Mouse (Mus musculus) MEL (cell line): ENCODE measurements around the gene Rasip1. TPM values are rescaled to one million over a fixed set of nuclear protein-coding genes. Genes with fewer than 3 reads are reported as not detected.

Source experiments
- DNase-seq: peaks from one replicate; pipeline ENCODE4 v3.0.0; 2011; ENCODE audit warnings: low read depth, low spot score
- H3K27ac ChIP-seq: 2 replicates; pipeline ENCODE4 v1.5.1; 2012; ENCODE audit warnings: low read depth, mild to moderate bottlenecking, control low read depth, low read length, moderate library complexity; ENCODE audit not compliant: control insufficient read depth
- H3K27me3 ChIP-seq, 2 experiments: fragments of 150-350 bp in 1 of 2; sonication (generic) in 1 of 2; 2 replicates each; pipeline ENCODE4 v1.6.1; 2012; ENCODE audit warnings: low read length in 2 of 2, mild to moderate bottlenecking in 2 of 2, improper control_type of control experiment in 1 of 2, moderate library complexity in 1 of 2; ENCODE audit not compliant: insufficient read depth in 2 of 2, control insufficient read depth in 1 of 2
- H3K36me3 ChIP-seq, 2 experiments: 2 replicates each; pipeline ENCODE4 v1.6.1; 2012 to 2014; ENCODE audit warnings: low read length in 2 of 2, improper control_type of control experiment in 1 of 2, inconsistent platforms in 1 of 2, mild to moderate bottlenecking in 1 of 2; ENCODE audit not compliant: insufficient read depth in 2 of 2, control insufficient read depth in 1 of 2
- H3K4me1 ChIP-seq, 2 experiments: fragments of 150-350 bp in 1 of 2; sonication (generic) in 1 of 2; 2 replicates each; pipeline ENCODE4 v1.6.1; 2012; ENCODE audit warnings: low read length in 2 of 2, improper control_type of control experiment in 1 of 2, mild to moderate bottlenecking in 1 of 2; ENCODE audit not compliant: insufficient read depth in 2 of 2, control insufficient read depth in 1 of 2
- H3K4me3 ChIP-seq, 2 experiments: fragments of 150-350 bp in 1 of 2; sonication (generic) in 1 of 2; 2 replicates each; pipeline ENCODE4 v1.5.1; 2012; ENCODE audit warnings: low read depth in 2 of 2, low read length in 2 of 2, mild to moderate bottlenecking in 2 of 2, moderate library complexity in 2 of 2, control low read depth in 1 of 2, improper control_type of control experiment in 1 of 2; ENCODE audit not compliant: control insufficient read depth in 1 of 2, insufficient read depth in 1 of 2
- H3K79me2 ChIP-seq: 2 replicates; pipeline ENCODE4 v1.6.1; 2012; ENCODE audit warnings: mild to moderate bottlenecking, low read length, moderate library complexity; ENCODE audit not compliant: control insufficient read depth, poor library complexity, insufficient read depth
- H3K9ac ChIP-seq: 2 replicates; pipeline ENCODE4 v1.6.1; 2012; ENCODE audit warnings: low read depth, mild to moderate bottlenecking, control low read depth, low read length, moderate library complexity; ENCODE audit not compliant: control insufficient read depth, poor library complexity, severe bottlenecking
- H3K9me3 ChIP-seq: fragments of 150-350 bp; sonication (generic); replicated peaks from 2 replicates; pipeline ENCODE4 v1.6.1; 2012; ENCODE audit warnings: mild to moderate bottlenecking, low read length, improper control_type of control experiment, moderate library complexity; ENCODE audit not compliant: insufficient read depth
- BHLHE40 ChIP-seq: IDR thresholded peaks from 2 replicates; pipeline ENCODE4 v1.6.1; 2012; ENCODE audit warnings: low read depth, mild to moderate bottlenecking, inconsistent platforms, low read length, improper control_type of control experiment, borderline replicate concordance
- CTCF ChIP-seq, 3 experiments: IDR thresholded peaks in 2 of 3; conservative IDR thresholded peaks in 1 of 3; 2 replicates each; pipeline ENCODE4 v1.5.1; 2011 to 2012; ENCODE audit warnings: low read length in 3 of 3, low read depth in 2 of 3, mild to moderate bottlenecking in 2 of 3, improper control_type of control experiment in 1 of 3, inconsistent platforms in 1 of 3, mixed read lengths in 1 of 3, moderate library complexity in 1 of 3; ENCODE audit not compliant: control insufficient read depth in 1 of 3, insufficient read depth in 1 of 3, poor library complexity in 1 of 3, severe bottlenecking in 1 of 3
- ELF1 ChIP-seq: IDR thresholded peaks from 2 replicates; pipeline ENCODE4 v1.6.1; 2014; ENCODE audit warnings: low read depth, mild to moderate bottlenecking, inconsistent platforms, low read length, improper control_type of control experiment, moderate library complexity
- EP300 ChIP-seq, 2 experiments: IDR thresholded peaks; 2 replicates each; pipeline ENCODE4 v1.6.1; 2011; ENCODE audit warnings: improper control_type of control experiment in 2 of 2, low read length in 2 of 2, low read depth in 1 of 2, mild to moderate bottlenecking in 1 of 2
- JUND ChIP-seq: IDR thresholded peaks from 2 replicates; pipeline ENCODE4 v1.6.1; 2011; ENCODE audit warnings: low read depth, mild to moderate bottlenecking, improper control_type of control experiment, low read length
- MAX ChIP-seq: IDR thresholded peaks from 2 replicates; pipeline ENCODE4 v1.6.1; 2011; ENCODE audit warnings: low read length, improper control_type of control experiment
- MYC ChIP-seq: IDR thresholded peaks from 2 replicates; pipeline ENCODE4 v1.6.1; 2011; ENCODE audit warnings: low read depth, mild to moderate bottlenecking, low read length, improper control_type of control experiment, moderate library complexity
- POLR2A ChIP-seq, 2 experiments: IDR thresholded peaks; 2 replicates each; pipeline ENCODE4 v1.6.1; 2011 to 2012; ENCODE audit warnings: low read length in 2 of 2, mild to moderate bottlenecking in 2 of 2, control low read depth in 1 of 2, improper control_type of control experiment in 1 of 2, low read depth in 1 of 2, moderate library complexity in 1 of 2; ENCODE audit not compliant: control insufficient read depth in 1 of 2, insufficient read depth in 1 of 2, poor library complexity in 1 of 2
- POLR2AphosphoS5 ChIP-seq: IDR thresholded peaks from 2 replicates; pipeline ENCODE4 v1.6.1; 2012; ENCODE audit warnings: low read depth, borderline replicate concordance, mild to moderate bottlenecking, inconsistent platforms, low read length, moderate library complexity, mixed read lengths
- TAL1 ChIP-seq: IDR thresholded peaks from 2 replicates; pipeline ENCODE4 v1.6.1; 2012; ENCODE audit warnings: mild to moderate bottlenecking, inconsistent platforms, low read length, moderate library complexity, mixed read lengths
- TBP ChIP-seq: IDR thresholded peaks from 2 replicates; pipeline ENCODE4 v1.8.0; 2011; ENCODE audit warnings: low read depth, low read length, improper control_type of control experiment
- TCF12 ChIP-seq: IDR thresholded peaks from 2 replicates; pipeline ENCODE4 v1.6.1; 2014; ENCODE audit warnings: low read depth, mild to moderate bottlenecking, inconsistent platforms, low read length, improper control_type of control experiment, moderate library complexity
- ZC3H11A ChIP-seq: IDR thresholded peaks from 2 replicates; pipeline ENCODE4 v1.6.1; 2012; ENCODE audit warnings: low read depth, mild to moderate bottlenecking, inconsistent platforms, low read length, improper control_type of control experiment
- ZKSCAN1 ChIP-seq: IDR thresholded peaks from 2 replicates; pipeline ENCODE4 v1.6.1; 2012; ENCODE audit warnings: low read depth, mild to moderate bottlenecking, inconsistent platforms, low read length, improper control_type of control experiment, moderate library complexity
- ZNF384 ChIP-seq: IDR thresholded peaks from 2 replicates; pipeline ENCODE4 v1.6.1; 2012; ENCODE audit warnings: low read depth, mild to moderate bottlenecking, inconsistent platforms, low read length, improper control_type of control experiment
- polyA plus RNA-seq, 2 experiments: library from polyadenylated mRNA; stranded (reverse) in 1 of 2; unstranded in 1 of 2; fragments of >175 nt in 1 of 2; fragments of >200 nt in 1 of 2; gene quantifications; 2 replicates each; pipeline versions ENCODE4 v1.2.1 to v1.2.4; 2012; ENCODE audit warnings: low replicate concordance in 2 of 2, low read depth in 1 of 2; ENCODE audit not compliant: insufficient read length in 2 of 2, insufficient read depth in 1 of 2, missing spikeins in 1 of 2
- total RNA-seq: library from RNA; depleted of rRNA; stranded (reverse); fragments of 300-350 nt; gene quantifications from 2 replicates; pipeline ENCODE4 v1.2.3, GENCODE M21; 2012

Rasip1 gene
- total and polyA plus RNA-seq, 3 experiments, result 0.65 to 1.1 TPM; not detected in 1

GRCm38 (mm10) chr7:45665303-45666138, 38.2 kb downstream of the Rasip1 start:
- no peak for DNase-seq
- peaks cover 0 to 2% of the 10 kb centered on the region in 2 experiments; a peak in 3 of 4 replicates for H3K27me3 ChIP-seq
- TF ChIP-seq POLR2A (IDR thresholded peaks at IDR 0.05; ENCODE audit: control insufficient read depth in 1 of 2, insufficient read depth in 1 of 2, low read depth in 1 of 2, low read length in 2 of 2, poor library complexity in 1 of 2) (no peak), ELF1 (no peak)
- TF ChIP-seq, all 39 proteins: peak for 0
- Histone ChIP-seq H3K36me3 (no peaks in the 10 kb centered on the region), H3K4me3 (no peak overlapping the region), H3K9ac (no peak overlapping the region), H3K9me3 (no peaks in the 10 kb centered on the region), H3K79me2 (no peaks in the 10 kb centered on the region), H3K4me1 (no peaks in the 10 kb centered on the region), H3K27ac (no peak overlapping the region)

GRCm38 (mm10) chr7:45666161-45666560, 38.9 kb downstream of the Rasip1 start, which contains the start of gene Fut2:
Fut2 (minus strand) TSS chr7:45666394.
- TF ChIP-seq TAL1 (no peak), TCF12 (no peak), JUND (no peak), POLR2AphosphoS5 (no peak), ZKSCAN1 (no peak), MAX (no peak), CTCF (IDR thresholded peaks at IDR 0.05 in 2 of 3, conservative IDR thresholded peaks at IDR 0.05 in 1 of 3; ENCODE audit: control insufficient read depth in 1 of 3, insufficient read depth in 1 of 3, low read depth in 2 of 3, low read length in 3 of 3, poor library complexity in 1 of 3, severe bottlenecking in 1 of 3) (no peak), ELF1 (no peak), EP300 (IDR thresholded peaks at IDR 0.05; ENCODE audit: low read depth in 1 of 2, low read length in 2 of 2) (no peak), MYC (no peak), ZNF384 (no peak), ZC3H11A (no peak), BHLHE40 (no peak), TBP (no peak)
- Histone ChIP-seq H3K4me3 (no peak within 1 kb of the TSS), H3K27me3 (peaks cover 0 to 2% of the 10 kb centered on the region in 2 experiments; a peak in 3 of 4 replicates), H3K36me3 (no peaks in the 10 kb centered on the region), H3K9me3 (no peaks in the 10 kb centered on the region), H3K79me2 (no peaks in the 10 kb centered on the region), H3K4me1 (no peaks in the 10 kb centered on the region), H3K27ac (no peak within 1 kb of the TSS), H3K9ac (no peak within 1 kb of the TSS)
- no peak for DNase-seq
